Mouse (Mus musculus): ENCODE results near the gene Btbd9. TPM values are rescaled to one million over a fixed set of nuclear protein-coding genes. Genes with fewer than 3 reads are reported as not detected.
"Not testable (repeated sequence)": the region's sequence is repeated elsewhere in the genome, so short reads cannot be mapped to it uniquely, and the experiment has no call there.

Gene Btbd9
- polyA plus RNA-seq (2012; ENCODE audit: insufficient read depth, low replicate concordance) = 80.3 and 125 TPM in 2 replicates

- H3K4me1 ChIP-seq = peaks cover 53% of the 10 kb centered on the region
- H3K4me3 ChIP-seq (replicated peaks) = peak within 1 kb of the TSS; percentile 92
- H3K27me3 ChIP-seq (replicated peaks) = peaks cover under 1% of the 10 kb centered on the region
- no peaks in the 10 kb centered on the region for H3K9me3 ChIP-seq
- TF ChIP-seq FLI1 (IDR thresholded peaks at IDR 0.05; ENCODE audit: low read length) (no peak), GATA1 (IDR thresholded peaks at IDR 0.05; ENCODE audit: borderline replicate concordance, low read length) (no peak)
- peaks cover 8% of the 10 kb centered on the region for H3K36me3 ChIP-seq (replicated peaks; ENCODE audit: low read length)
Observed at GRCm38 (mm10) chr17:30575941-30576773, at the start of gene Btbd9. Gene Btbd9, minus strand, starts transcription at chr17:30576488.

- H3K4me1 ChIP-seq; H3K36me3 ChIP-seq (replicated peaks; ENCODE audit: low read length); H3K27me3 ChIP-seq (replicated peaks); H3K4me3 ChIP-seq (replicated peaks): not testable (repeated sequence)
- peaks cover 20% of the 10 kb centered on the region for H3K9me3 ChIP-seq
Observed at GRCm38 (mm10) chr17:30624132-30624531, 47.8 kb upstream of the Btbd9 start, which contains the start of gene Dnah8. Gene Dnah8, plus strand, starts transcription at chr17:30624354.

GRCm38 (mm10) chr17:30623200-30623599, 46.9 kb upstream of the Btbd9 start:
- no peak overlapping the region for H3K4me3 ChIP-seq (replicated peaks)
- H3K27me3 ChIP-seq (replicated peaks) = peaks cover 2% of the 10 kb centered on the region
- H3K4me1 ChIP-seq = no peaks in the 10 kb centered on the region; the same call in 1 of the 2 replicates
- TF ChIP-seq FLI1 (IDR thresholded peaks at IDR 0.05; ENCODE audit: low read length) (no peak), GATA1 (IDR thresholded peaks at IDR 0.05; ENCODE audit: borderline replicate concordance, low read length) (no peak)
- H3K36me3 ChIP-seq (replicated peaks; ENCODE audit: low read length) = no peaks in the 10 kb centered on the region
- H3K9me3 ChIP-seq = peaks cover 14% of the 10 kb centered on the region

- Histone ChIP-seq H3K27me3 (replicated peaks) (peaks cover 2% of the 10 kb centered on the region), H3K9me3 (peaks cover 14% of the 10 kb centered on the region), H3K4me1 (no peaks in the 10 kb centered on the region; the same call in 1 of the 2 replicates), H3K4me3 (replicated peaks) (no peak overlapping the region), H3K36me3 (replicated peaks; ENCODE audit: low read length) (no peaks in the 10 kb centered on the region)
- TF ChIP-seq FLI1 (IDR thresholded peaks at IDR 0.05; ENCODE audit: low read length) (no peak), GATA1 (IDR thresholded peaks at IDR 0.05; ENCODE audit: borderline replicate concordance, low read length) (no peak)
Observed at GRCm38 (mm10) chr17:30621450-30621849, 45.2 kb upstream of the Btbd9 start.

GRCm38 (mm10) chr17:30620548-30620947, 44.3 kb upstream of the Btbd9 start:
- Histone ChIP-seq H3K9me3 (peaks cover 14% of the 10 kb centered on the region), H3K27me3 (replicated peaks) (peaks cover 2% of the 10 kb centered on the region), H3K4me1 (no peaks in the 10 kb centered on the region; the same call in 1 of the 2 replicates), H3K4me3 (replicated peaks) (no peak overlapping the region), H3K36me3 (replicated peaks; ENCODE audit: low read length) (no peaks in the 10 kb centered on the region)
- no peak for TF ChIP-seq GATA1 (IDR thresholded peaks at IDR 0.05; ENCODE audit: borderline replicate concordance, low read length)

- H3K4me1 ChIP-seq = no peaks in the 10 kb centered on the region; the same call in 1 of the 2 replicates
- TF ChIP-seq FLI1 (IDR thresholded peaks at IDR 0.05; ENCODE audit: low read length) (no peak), GATA1 (IDR thresholded peaks at IDR 0.05; ENCODE audit: borderline replicate concordance, low read length) (no peak)
Observed at GRCm38 (mm10) chr17:30619153-30619552, 42.9 kb upstream of the Btbd9 start.

GRCm38 (mm10) chr17:30618136-30618891, 42.0 kb upstream of the Btbd9 start:
- Histone ChIP-seq H3K27me3 (replicated peaks) (peaks cover 2% of the 10 kb centered on the region), H3K4me1 (peaks cover under 1% of the 10 kb centered on the region; the same call in 1 of the 2 replicates), H3K9me3 (peaks cover 14% of the 10 kb centered on the region), H3K36me3 (replicated peaks; ENCODE audit: low read length) (no peaks in the 10 kb centered on the region), H3K4me3 (replicated peaks) (no peak overlapping the region)
- TF ChIP-seq GATA1 (IDR thresholded peaks at IDR 0.05; ENCODE audit: borderline replicate concordance, low read length) (no peak), FLI1 (IDR thresholded peaks at IDR 0.05; ENCODE audit: low read length) (no peak)

More at GRCm38 (mm10) chr17:30619153-30619552, 42.9 kb upstream of the Btbd9 start:
- peaks cover 2% of the 10 kb centered on the region for H3K27me3 ChIP-seq (replicated peaks)
- peaks cover 14% of the 10 kb centered on the region for H3K9me3 ChIP-seq
- H3K4me3 ChIP-seq (replicated peaks) = no peak overlapping the region
- no peaks in the 10 kb centered on the region for H3K36me3 ChIP-seq (replicated peaks; ENCODE audit: low read length)

- H3K4me1 ChIP-seq = peaks cover 13% of the 10 kb centered on the region
- H3K36me3 ChIP-seq (replicated peaks; ENCODE audit: low read length) = no peaks in the 10 kb centered on the region
- H3K27me3 ChIP-seq (replicated peaks) = peaks cover 2% of the 10 kb centered on the region
- TF ChIP-seq FLI1 (IDR thresholded peaks at IDR 0.05; ENCODE audit: low read length) = no peak
- no peak for TF ChIP-seq GATA1 (IDR thresholded peaks at IDR 0.05; ENCODE audit: borderline replicate concordance, low read length)
- H3K4me3 ChIP-seq (replicated peaks) = no peak overlapping the region
- H3K9me3 ChIP-seq = peaks cover 7% of the 10 kb centered on the region; the same call in 1 of the 2 replicates
Observed at GRCm38 (mm10) chr17:30616203-30616602, 39.9 kb upstream of the Btbd9 start.

GRCm38 (mm10) chr17:30613350-30613749, 37.1 kb upstream of the Btbd9 start:
- Histone ChIP-seq H3K4me1 (peaks cover 41% of the 10 kb centered on the region), H3K4me3 (replicated peaks) (no peak overlapping the region), H3K9me3 (no peaks in the 10 kb centered on the region), H3K27me3 (replicated peaks) (no peaks in the 10 kb centered on the region), H3K36me3 (replicated peaks; ENCODE audit: low read length) (peaks cover 8% of the 10 kb centered on the region)
- no peak for TF ChIP-seq FLI1 (IDR thresholded peaks at IDR 0.05; ENCODE audit: low read length)
- TF ChIP-seq GATA1 (IDR thresholded peaks at IDR 0.05; ENCODE audit: borderline replicate concordance, low read length) = no peak

All from megakaryocyte, embryonic 14.5 days (primary cell).